Mouse (Mus musculus) left cerebral cortex, adult 8-10 months (tissue): Measurements from ENCODE around the gene Jun. TPM values are rescaled to one million over a fixed set of nuclear protein-coding genes. Genes with fewer than 3 reads are reported as not detected.

Experiments used
- DNase-seq, 2 experiments: peaks; one replicate each; pipeline ENCODE4 v3.0.0; 2022; ENCODE audit warnings: low spot score in 2 of 2
- total RNA-seq, 4 experiments: library from RNA; stranded (reverse); gene quantifications; 2 replicates each; pipeline ENCODE4 v1.2.4; 2022

The Jun gene
- 10 to 100 TPM; 34.5 to 49.9 (median 40.0) TPM for total RNA-seq

DNA sequence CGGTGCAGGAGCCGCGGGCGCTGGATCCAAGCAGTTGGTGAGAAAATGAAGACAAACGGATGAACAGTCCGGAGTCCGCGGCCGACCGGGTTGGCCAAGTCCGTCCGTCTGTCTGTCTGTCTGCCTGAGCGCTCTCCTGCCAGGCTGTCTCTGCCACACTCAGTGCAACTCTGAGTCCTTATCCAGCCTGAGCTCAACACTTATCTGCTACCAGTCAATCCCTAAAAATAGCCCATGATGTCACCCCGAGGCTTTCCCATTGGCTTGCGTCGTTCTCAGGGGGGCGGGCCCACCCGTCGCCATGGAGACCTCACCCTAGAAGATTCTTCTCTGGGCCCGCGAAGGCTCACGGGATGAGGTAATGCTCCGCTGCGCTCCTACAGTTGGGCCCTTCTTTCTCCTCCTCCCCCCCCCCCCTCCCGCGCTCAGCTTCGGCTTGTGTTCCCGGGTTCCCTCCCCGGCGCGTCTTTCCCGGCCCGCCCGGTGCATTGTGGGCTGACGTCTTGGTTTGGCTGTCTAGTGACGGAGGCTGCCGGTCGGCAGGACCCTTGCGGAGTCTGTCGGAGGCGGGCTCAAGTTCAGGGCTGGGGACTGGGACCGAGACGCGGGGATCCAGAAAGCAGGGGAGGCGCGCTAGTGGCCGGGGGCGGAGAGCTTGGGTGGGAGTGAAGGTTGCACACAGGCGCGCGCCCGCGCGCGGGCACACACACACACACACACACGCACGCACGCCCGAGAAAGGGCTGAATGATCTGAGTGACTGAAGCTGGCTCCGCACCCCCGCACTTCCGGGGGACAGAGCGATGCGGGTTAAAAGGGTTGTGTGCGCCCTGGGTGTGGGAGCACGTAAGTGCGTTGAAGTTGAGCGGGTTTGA is at the start of gene Jun:
Gene Jun, minus strand, starts transcription at position 198 of the 875 bp plus-strand sequence.
- peak; percentile 99 to 100 for DNase-seq

DNA sequence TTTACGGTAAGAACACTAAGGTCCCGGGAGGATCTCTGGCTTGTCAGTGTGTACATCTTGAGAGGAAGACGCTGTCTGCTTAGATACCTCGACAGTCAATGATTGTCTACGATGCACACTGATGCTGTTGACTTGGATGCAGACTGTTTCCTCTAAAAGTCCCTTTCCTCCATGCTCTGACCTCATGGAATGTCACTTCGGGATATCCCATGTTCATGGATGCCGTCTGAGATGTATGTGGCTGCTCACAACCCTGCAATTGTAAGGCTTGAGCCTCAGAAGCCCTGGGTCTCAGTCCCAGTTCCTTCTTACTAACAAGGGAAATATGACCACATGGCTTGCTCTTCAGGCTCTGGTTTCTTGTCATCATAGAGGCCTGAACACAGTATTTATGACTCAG is 49.7 kb upstream of the Jun start:
- DNase-seq, result no peak

DNA sequence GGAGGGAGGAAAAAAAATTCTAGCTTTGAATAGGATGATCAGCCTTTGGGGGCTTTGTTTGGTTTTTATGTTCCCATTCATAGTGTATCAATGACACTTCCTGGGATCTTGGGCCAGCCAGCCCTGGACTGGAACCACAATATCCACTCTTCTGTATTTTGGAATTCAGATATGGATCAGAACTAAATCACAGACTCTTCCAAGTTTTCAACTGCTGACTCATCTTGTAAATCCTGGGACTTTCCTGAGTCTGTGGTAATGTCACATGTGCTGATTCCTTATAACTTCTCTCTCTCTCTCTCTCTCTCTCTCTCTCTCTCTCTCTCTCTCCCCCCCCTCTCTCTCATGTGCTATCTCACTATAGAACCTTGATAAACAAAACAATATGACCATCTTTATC is 48.7 kb upstream of the Jun start:
- no peak for DNase-seq

DNA sequence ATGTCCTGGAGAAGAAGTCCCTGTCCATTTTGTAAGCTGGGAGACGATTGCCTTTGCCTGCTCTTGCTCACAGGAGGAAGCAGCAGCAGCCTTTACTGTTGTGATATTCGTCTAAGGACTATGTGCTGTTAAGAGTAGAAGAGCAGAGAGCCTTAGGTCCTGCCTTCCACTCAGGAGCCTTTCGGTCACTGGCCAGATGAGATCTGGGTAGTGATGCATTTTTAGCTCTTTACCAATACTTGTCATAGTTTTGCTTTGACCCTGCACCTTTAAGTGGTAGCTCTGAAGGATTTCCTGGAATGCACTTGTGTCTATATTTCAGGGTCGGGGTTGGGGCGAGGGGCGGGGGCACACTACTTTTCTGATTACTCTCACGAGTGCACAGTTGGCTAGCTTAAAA is 47.4 kb upstream of the Jun start:
- DNase-seq, result no peak

DNA sequence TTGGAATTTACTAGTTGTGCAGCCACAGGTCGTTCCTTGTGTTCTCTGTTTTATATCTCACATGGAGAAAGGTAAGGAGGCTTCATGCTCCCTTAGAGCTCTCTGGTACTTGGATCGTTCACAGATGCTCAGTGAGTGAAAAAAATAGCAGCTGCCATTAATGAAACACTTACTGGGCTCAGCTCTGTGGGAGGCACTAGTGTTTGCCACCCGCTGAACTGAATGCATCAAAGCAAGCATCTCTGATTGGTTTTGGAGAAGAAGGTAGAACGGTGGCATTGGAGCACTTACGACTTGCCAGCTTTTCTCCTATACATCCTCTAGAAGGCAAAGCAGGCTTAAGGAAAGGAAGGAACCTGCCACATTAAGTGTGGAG is 46.7 kb upstream of the Jun start:
- DNase-seq, result no peak

DNA sequence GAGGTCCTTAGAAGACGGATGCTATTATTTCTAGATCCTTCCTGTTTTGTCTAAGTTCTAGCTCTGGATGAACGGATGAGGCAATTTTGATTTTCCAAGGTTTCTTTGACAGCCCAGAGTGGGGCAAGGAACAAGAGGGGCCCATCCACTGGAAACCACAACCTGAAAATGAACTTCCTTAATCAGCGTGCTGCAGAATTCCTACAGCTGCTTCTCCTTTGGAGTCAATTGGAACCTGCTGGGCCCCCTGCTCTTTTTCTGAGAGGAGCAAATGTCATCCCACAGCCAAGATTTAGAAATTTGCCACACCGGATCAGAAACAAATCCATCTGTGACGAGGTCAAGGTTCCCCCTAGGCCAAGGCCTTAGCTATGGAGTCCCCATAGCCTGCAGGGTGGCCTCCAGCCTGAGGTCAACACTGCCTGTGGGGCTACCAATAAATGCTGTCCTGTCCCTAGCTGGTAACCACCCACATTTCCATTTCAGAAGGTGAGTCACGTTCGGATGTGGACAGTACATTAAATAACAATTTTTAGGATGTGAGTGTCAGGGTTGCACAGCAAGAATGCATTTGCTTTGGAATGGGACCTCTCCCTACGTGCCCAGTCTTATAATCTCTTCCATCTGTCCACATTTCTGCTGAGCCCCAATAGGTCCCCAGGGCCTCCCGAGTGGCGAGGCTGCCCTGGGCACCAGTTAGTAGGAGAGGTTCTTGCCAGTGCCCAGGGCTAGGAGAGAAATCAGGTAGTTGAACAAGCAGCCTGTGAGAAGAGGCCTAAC is 46.1 kb upstream of the Jun start:
- no peak for DNase-seq

DNA sequence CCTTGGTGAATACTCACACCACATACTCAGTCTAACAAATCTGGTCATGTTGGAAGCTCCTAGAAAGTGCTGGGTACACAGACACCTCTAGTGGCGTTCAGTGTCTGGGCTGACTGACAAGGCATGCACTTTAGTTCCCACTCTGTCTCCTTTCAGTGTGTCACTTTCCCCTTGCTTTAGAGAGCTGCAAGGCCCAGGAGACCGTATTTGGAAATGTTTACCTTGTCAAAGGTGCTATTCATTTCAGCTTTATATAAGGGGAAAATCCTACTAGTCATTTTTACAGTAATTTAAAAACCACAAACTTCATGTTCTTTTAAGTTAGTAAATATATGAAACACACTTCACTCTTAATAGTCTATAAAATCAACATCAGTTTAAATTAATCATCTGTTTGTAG is 44.7 kb upstream of the Jun start:
- DNase-seq, result no peak

DNA sequence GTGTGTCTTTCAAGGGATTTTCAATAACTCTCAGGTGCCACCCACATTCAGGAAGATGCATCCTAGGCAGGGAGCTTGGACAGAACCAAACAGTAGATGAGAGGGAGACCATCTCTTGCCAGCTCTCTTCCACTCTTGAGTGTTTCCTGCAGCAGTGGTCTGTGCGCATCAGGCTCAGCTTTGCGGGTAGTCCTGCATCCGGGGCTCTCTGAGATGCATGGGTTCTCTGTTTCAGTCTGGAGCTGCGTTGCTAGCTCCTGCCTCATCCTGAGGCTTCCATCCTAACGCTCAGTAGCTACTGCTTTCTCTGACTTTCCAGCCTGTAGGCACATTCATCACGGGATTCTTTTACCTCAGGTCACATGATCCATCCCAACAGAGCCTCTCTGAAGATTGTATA is 43.9 kb upstream of the Jun start:
- no peak for DNase-seq

DNA sequence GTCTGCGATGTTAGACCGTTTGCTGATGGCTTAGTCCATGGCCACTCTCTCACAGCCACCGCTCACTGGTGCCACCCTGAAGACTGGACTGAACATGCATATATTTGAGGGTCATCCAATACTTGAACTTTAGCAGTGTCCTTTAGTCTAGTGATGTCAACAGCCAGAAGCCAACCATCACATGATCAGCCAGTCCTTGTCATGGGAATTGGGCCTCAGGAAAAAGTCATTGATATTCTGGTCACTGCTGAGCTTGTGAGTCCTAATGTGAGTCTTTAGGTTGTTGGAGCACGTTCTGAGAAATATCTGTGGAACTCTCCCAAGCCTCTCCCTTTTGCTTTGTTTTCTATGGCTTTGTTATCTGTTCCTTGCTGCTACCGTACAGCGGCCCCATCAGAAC is 43.3 kb upstream of the Jun start:
- no peak for DNase-seq

DNA sequence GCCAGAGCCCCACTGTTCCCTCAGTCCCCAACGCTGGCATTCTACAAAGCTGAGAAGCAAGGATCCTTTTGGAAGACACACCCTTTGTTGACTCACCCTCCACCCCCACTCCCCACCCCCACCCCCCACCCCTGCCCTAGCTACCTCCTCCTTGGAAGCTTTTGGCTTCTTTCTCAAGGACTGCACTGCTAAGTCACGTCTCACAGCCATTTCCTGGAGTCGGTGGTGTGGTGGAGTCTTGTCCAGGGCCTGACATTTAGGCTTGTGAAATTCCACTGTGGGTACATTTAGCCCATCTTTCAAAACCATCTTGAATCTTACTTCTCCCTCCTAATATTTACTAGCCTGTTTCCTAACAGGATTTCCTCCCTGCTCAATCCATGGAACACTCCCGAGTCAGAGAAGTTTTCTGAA is 42.7 kb upstream of the Jun start:
- DNase-seq, result no peak

DNA sequence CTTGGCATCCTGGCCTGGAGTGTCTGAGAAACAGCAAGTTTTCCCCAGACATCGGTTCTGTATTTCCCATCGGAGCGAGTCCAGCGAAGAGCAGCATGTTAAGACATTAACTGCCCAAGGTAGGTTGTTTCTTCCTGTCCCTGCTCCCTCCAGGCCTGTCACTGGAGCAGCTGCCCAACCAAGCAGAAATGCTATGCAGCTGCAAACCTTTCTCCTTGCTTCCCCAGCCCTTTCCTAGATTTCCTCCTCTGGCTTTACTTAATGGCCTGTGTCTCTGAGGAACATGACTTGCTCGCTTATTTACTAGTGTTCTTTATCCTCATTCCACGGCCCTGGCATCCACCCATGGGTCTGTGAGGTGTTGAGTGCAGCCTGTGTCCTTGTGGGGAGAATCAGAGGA is 41.6 kb upstream of the Jun start:
- no peak for DNase-seq

DNA sequence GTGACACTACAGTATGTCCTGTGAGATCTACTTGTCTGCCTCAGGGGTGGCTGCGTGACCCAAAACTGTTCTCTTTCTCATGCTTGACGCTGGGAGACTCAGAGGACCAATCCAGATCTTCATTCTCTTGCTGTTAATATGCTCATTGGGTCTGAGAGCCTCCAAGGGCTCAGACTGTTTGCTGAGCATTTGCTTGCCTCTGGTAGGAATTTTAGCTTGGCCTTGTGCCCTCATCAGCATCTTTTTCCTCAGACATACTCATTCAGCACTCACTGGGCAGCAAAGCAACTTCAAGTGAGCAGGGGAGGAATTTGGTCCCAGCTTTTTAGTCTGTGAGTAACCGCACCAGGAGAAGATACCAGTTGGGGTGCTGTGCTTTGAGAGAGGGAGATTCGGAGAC is 40.5 kb upstream of the Jun start:
- no peak for DNase-seq

DNA sequence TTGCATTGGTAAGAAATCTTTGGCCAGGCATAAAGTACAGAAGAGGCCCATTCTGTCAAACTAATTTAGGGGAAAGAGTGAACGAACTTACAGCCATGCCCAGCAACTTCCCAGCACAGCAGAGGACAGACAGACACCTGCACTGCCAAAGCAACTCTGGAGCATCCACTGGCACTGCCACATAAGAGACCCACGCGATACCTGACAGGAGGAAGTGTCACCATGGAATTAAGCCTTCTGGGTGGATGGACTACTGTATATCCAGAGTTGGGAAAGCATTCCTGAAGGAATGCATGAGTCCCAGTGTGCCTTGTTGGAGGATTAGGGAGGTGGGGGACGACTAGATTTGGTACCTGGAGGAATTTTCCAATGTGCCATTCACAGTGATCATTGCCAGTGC is 39.5 kb upstream of the Jun start:
- DNase-seq, result no peak

DNA sequence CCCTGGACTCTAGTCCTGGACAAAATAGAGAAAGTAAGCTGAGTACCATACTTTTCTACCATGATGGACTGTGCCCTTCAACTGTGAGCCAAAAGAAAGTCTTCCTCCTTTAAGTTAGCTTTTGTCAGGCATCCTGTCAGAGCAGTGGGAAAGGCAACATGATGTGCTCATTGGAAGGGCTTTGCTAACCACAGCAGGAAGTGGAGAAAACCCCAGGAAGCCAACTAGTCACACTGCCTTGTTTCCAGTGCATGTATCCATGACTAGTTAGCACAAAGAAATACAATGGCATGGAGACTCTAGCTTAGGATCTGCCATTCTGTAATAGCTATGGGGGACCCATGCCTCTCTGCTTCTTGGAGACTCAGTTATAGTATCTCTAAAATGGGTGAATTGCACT is 37.9 kb upstream of the Jun start:
- DNase-seq, result no peak

DNA sequence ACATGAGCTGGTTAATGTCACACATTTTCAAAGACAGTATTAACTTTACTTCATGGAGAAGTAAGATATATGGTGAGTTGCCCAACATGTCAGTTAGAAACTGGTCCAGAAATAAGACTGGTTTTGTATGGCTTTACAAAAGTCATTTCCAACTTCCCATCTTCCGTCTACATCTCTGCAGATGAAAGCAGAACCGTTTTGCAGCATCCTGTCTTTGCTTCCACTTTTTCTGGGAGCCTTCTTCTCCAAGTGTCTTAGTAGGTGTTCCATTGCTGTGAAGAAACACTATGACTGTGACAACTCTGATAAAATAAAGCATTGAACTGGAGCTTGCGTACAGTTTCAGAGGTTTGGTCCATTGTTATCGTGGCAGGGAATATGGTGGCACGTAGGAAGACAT is 37.0 kb upstream of the Jun start:
- DNase-seq, result no peak

DNA sequence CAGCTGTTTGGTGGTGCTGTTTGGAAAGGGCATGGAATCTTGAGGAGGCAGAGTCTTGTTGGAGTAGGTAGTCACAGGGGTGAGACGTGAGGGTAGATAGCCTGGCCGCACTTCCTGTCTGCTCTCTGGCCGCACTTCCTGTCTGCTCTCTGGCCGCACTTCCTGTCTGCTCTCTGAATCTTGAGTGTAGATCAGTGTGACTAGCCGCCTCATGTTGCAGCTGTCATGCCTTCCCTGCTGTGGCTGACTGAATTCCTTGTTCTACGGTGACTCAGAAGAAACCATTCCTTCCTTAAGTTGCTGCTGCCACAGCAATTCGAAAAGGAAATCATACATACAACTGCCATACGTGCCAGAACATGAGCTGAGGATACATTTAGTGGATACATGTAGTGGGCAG is 31.9 kb upstream of the Jun start:
- DNase-seq, result no peak

DNA sequence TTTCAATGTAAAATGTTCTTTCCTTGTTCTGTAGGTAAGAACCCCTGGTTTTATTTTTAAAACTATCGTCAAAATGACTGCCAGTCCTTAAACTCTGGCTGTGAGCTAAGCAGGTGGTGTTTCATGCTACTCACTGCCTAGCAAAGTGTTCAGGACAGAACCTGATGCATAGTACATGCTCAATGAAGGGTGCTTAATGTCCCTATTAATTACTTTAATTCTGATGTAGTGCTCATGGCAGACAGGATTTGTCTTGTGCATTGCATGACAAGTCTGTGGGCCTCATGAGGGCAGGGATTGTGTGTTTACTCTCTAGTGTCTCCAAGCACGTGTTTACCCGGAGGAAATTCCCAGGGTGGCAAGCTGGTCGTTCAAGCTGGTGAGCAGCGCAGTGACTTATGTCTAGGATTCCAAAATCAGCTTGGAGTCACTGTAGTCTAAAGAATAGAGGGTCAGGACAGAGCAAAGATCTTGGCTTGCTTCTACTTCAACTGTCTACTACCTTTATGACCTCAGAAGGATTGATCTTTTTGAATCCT is 31.2 kb upstream of the Jun start:
- DNase-seq, result no peak

DNA sequence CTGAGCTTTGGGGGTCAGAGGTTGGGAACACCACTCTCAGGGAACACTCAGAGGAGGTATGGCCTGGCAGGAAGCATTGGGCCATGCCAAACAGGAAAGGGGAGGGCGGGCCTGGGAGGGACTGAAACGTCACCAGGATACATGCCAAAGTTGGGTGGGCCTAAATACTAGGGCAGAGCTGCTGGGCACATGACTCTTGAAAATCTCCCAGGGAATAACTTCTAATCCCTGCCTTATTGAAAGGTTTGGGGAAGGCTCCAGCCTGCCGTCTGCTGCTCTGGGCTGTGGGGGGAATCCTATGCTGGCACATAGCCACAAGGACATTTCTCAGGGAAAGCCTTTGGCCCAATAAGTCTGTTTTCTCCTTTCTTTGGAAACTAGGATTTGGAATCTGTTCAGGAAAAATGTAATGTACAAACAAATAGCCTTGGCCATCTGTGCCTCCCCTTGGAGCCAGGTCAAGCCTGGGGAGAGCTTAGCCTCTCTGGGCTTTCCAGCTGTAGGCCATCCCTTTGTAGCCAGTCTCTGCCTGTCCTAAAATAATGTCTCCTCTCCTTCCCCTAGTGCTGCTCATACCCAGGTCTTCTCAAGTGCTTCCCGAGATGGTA is 30.6 kb upstream of the Jun start:
- no peak for DNase-seq

DNA sequence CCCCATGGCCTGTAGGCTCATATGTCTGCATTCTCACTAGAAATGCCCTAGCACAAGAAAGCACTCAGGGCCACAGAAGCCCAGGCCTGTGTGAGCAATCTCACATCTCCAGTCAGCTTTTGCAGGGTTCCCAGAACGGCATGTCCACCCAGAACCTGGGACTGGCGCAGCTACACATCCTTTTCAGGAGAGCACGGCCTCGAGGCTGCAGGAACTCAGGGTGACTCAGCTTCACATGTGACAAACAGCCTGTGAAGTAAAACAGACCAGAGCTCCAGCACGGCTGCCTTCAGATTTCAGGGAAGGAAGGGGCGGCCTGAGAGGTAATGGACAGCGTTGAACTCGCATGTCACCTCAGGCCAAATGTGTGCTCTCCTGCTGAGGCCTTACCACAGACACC is 29.6 kb upstream of the Jun start:
- no peak for DNase-seq

DNA sequence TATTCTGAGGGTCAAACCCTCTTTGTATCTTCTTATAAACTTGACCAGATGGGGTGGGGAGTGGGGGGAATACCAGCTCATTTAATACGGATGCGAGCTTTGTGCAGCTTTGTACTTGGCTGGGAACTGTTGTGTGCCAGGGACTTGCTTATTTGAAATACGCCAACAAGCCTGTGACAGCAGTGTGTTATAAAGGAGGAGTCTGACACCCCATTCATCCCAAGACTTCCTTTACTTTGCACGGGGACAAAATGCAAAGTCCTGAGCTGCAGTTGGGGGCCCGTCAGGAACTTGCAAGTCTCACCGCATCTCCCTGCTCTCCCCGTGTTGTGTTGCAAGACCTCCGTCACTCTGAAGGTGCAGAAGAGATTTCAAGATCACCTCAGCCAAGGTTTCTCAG is 26.6 kb upstream of the Jun start:
- no peak for DNase-seq

DNA sequence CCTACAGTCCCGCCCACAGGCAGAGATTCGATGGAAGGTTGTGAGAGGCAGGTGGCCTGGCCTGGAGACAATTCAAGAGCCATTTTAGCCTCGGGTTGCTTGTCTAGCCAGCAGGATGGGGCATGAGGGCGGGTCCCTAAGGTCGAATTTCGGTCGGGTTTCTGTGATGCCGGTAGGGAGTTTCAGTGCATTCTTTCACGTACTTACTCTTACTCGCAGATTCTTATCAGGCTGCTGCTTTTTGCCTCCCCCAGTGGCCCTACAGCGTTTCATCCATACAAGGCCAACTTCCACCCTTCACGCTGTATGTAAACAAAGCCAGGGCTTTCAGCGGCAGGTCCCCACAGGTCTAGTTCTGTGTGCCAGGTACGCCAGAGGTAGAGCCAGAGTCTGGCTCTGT is 24.3 kb upstream of the Jun start:
- DNase-seq, result no peak

DNA sequence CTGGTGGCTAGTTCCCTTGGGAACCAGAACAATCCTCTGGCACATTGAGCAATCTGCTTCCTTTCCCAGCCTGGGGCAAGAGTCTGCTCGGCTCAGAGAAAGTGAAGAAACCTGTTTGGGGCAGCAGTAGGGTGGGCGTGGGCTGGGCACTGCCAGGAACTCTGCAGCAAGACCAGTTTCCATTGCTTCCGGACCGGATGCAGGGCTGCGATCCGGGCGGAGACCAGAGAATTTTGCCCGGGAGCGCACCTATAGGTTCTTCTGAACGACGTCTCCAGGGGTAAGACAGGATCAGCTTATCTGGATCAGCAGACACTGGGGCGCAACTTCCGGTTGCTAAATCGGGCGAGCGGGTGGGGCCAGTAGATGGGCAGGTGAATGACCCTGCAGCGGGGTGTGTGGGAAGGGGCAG is 23.6 kb upstream of the Jun start:
- no peak for DNase-seq
